Mouse (Mus musculus) ES-E14 (cell line): ENCODE results near the gene Diaph3.

Experiments
- MAFK ChIP-seq: IDR thresholded peaks from 2 replicates; pipeline ENCODE4 v1.6.1; 2014; ENCODE audit warnings: mild to moderate bottlenecking, low read depth, low read length, inconsistent platforms; ENCODE audit not compliant: insufficient read depth
- ZC3H11A ChIP-seq: IDR thresholded peaks from 2 replicates; pipeline ENCODE4 v1.6.1; 2012; ENCODE audit warnings: low read depth, mild to moderate bottlenecking, inconsistent platforms, low read length, borderline replicate concordance
- ZNF384 ChIP-seq: IDR thresholded peaks from 2 replicates; pipeline ENCODE4 v1.6.1; 2012; ENCODE audit warnings: low read depth, low read length, inconsistent platforms

DNA sequence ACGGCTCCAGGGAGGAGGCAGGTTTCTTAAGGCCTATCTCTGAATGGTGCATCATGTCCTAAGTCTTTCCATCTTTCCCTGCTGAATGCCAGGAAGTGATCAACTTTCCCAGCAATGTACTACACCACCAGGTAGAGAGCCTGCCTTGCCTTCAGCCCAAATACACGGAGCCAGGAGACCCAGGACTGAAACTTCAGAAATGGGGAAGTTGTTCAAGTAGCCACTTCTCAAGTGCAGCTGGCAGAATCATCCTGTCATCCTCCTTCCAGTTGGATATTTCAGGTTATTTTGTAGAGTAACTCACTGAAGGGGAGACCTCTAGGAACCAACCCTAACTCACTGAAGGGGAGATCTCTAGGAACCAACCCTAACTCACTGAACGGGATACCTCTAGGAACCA, 297.0 kb downstream of the Diaph3 start:
- TF ChIP-seq ZC3H11A = no peak
- no peak for TF ChIP-seq MAFK
- TF ChIP-seq ZNF384 = no peak
